Comparison of ENCODE assay signal across 11 mouse cellular contexts in the genomic region with DNA sequence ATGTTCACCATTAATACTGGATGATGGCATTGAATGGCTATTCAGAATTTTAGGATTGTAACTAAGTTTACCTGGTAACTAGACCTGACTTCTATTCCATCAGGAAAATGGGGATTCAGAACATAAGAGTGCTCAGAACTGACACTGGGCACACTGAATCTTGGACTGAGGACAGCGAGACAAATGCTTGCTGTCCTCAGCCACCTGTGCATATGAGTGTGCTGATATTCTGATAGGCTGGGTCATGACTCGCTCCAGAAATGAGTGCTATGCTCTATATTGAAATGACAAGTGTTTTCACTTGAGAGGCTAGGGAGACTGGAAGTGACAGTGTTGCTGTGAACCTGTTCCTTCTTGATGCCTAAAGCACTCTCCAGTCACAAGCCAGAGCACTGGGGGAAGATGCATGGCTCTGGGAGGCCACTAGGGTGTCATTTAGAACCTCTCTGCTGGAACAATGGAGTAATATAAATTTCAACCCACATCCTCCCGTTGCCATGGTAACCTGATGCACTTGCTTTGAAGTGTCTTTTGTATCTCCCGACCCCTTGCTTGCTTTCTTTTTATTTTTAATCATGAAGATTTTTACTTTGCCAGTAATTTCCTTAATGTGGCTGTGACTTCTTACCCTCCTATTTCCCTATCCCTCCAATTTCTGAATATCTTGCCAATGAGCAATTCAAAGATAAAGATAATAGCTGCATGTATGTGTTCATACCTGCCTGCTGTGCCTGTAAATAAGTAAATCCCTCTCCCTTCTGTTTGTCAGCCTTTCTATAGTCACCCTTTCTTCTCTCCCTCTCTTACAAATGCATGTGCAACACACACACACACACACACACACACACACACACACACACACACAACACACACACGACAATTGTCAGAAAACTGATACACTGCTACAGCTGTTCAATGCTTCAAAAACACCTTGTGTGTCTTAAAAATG.
DNase-seq lines count a peak whose midpoint lies in the region; ATAC-seq and TF ChIP-seq lines count a peak whose summit lies in the region.
"Had no signal": no experiment of that assay in that cellular context is flagged by ENCODE, and none has a peak within 500 bp of the region (broad histone marks: within the 10 kb centered on the region; RNA-seq: fewer than 3 reads in every experiment).

No protein-coding gene starts in this region.

- ATAC-seq in forebrain, embryonic 11.5 days (replicated peaks; ENCODE audit: low FRiP score): peak; percentile 70
- ATAC-seq in midbrain, embryonic 12.5 days (ENCODE audit: low FRiP score, low read depth): peak; percentile 84

- no peaks in the 10 kb centered on the region for H3K4me1 ChIP-seq in CH12.LX (ENCODE audit: control insufficient read depth in 1 of 2, insufficient read depth in 2 of 2)
- H3K4me1 ChIP-seq in forebrain, embryonic 11.5 days (replicated peaks; ENCODE audit: control insufficient read depth, insufficient read depth, low read length): no peaks in the 10 kb centered on the region
- H3K4me1 ChIP-seq in midbrain, embryonic 12.5 days: peaks cover 5% of the 10 kb centered on the region; the same call in 1 of the 2 replicates
- H3K4me1 ChIP-seq: limb, embryonic 12.5 days had no signal

- no peak for TF ChIP-seq POLR2A in CH12.LX (IDR thresholded peaks at IDR 0.05; ENCODE audit: low read depth, low read length)

- DNase-seq in CH12.LX (ENCODE audit: extremely low read depth): peak; percentile 12
- DNase-seq in ZHBTc4 (ENCODE audit: low read depth, low spot score): peak; percentile 25
- DNase-seq in forebrain, embryonic 11.5 days (ENCODE audit: low spot score): no peak
- no peak for DNase-seq in B cell, adult 2 months
- DNase-seq in c-Kit-positive CD71-positive TER-119-positive erythroid progenitor cells, embryonic 14.5 days (ENCODE audit: low spot score): no peak
- no peak for DNase-seq in lung, postnatal 36 days
- DNase-seq: gastrocnemius, postnatal 14 days; right cerebral cortex, postnatal 14 days; thymus, adult 2 months had no signal

- H3K9ac ChIP-seq in CH12.LX (ENCODE audit: insufficient read depth, low read depth): no peak overlapping the region
- no peak overlapping the region for H3K9ac ChIP-seq in forebrain, embryonic 11.5 days (ENCODE audit: low read length)
- no peak overlapping the region for H3K9ac ChIP-seq in midbrain, embryonic 12.5 days (replicated peaks)
- H3K9ac ChIP-seq: limb, embryonic 12.5 days had no signal

- TF ChIP-seq RAD21 in CH12.LX (IDR thresholded peaks at IDR 0.05; ENCODE audit: low read depth, low read length): no peak

- in situ Hi-C loops in CH12.LX (cut with MboI; ENCODE audit: low pct_ligation_motif_present, low pct_unique_long_range_greater_than_20kb, low sequenced_read_pairs): no loop called here

- no peaks in the 10 kb centered on the region for H3K36me3 ChIP-seq in CH12.LX (replicated peaks in 1 of 2; ENCODE audit: control insufficient read depth in 1 of 2, insufficient read depth in 1 of 2, low read length in 1 of 2)
- H3K36me3 ChIP-seq in forebrain, embryonic 11.5 days (ENCODE audit: control insufficient read depth, insufficient read depth, low read length): no peaks in the 10 kb centered on the region
- no peaks in the 10 kb centered on the region for H3K36me3 ChIP-seq in midbrain, embryonic 12.5 days
- H3K36me3 ChIP-seq: limb, embryonic 12.5 days had no signal

- no peak for TF ChIP-seq EP300 in CH12.LX (IDR thresholded peaks at IDR 0.05; ENCODE audit: low read length)

- H3K27ac ChIP-seq in CH12.LX (ENCODE audit: insufficient read depth, low read depth): no peak overlapping the region
- no peak overlapping the region for H3K27ac ChIP-seq in forebrain, embryonic 11.5 days (ENCODE audit: low read depth, low read length)
- no peak overlapping the region for H3K27ac ChIP-seq in midbrain, embryonic 12.5 days (replicated peaks)
- H3K27ac ChIP-seq: limb, embryonic 12.5 days had no signal

- H3K79me2 ChIP-seq in CH12.LX (replicated peaks; ENCODE audit: control insufficient read depth, extremely low read depth, insufficient read depth, poor library complexity, severe bottlenecking): no peaks in the 10 kb centered on the region

- H3K4me2 ChIP-seq in CH12.LX (ENCODE audit: insufficient read depth, low read depth, poor library complexity, severe bottlenecking): no peak overlapping the region
- H3K4me2 ChIP-seq in forebrain, embryonic 11.5 days (ENCODE audit: low read depth, low read length, severe bottlenecking): no peak overlapping the region
- no peak overlapping the region for H3K4me2 ChIP-seq in midbrain, embryonic 12.5 days (replicated peaks)
- H3K4me2 ChIP-seq: limb, embryonic 12.5 days had no signal

- dilution Hi-C loops in CH12.LX (cut with MboI; ENCODE audit: extremely low pct_ligation_motif_present, extremely low pct_unique_long_range_greater_than_20kb, low sequenced_read_pairs): no loop called here

- H3K4me3 ChIP-seq in CH12.LX (replicated peaks in 1 of 3; ENCODE audit: low read depth in 2 of 3, low read length in 2 of 3, poor library complexity in 1 of 3): no peak overlapping the region
- H3K4me3 ChIP-seq in forebrain, embryonic 11.5 days (ENCODE audit: low read depth, low read length): no peak overlapping the region
- H3K4me3 ChIP-seq in midbrain, embryonic 12.5 days: no peak overlapping the region
- H3K4me3 ChIP-seq: limb, embryonic 12.5 days had no signal

- no peaks in the 10 kb centered on the region for H3K9me3 ChIP-seq in CH12.LX (replicated peaks; ENCODE audit: low read length)
- no peaks in the 10 kb centered on the region for H3K9me3 ChIP-seq in forebrain, embryonic 11.5 days (ENCODE audit: control insufficient read depth, low read length)
- 0 out of 2 replicates have a peak, but pooled peaks cover 3% of the 10 kb centered on the region for H3K9me3 ChIP-seq in midbrain, embryonic 12.5 days
- H3K9me3 ChIP-seq: limb, embryonic 12.5 days had no signal

- TF ChIP-seq CTCF in CH12.LX (conservative IDR thresholded peaks at IDR 0.05 in 1 of 2, IDR thresholded peaks at IDR 0.05 in 1 of 2; ENCODE audit: low read depth in 2 of 2, low read length in 2 of 2): no peak

- no peaks in the 10 kb centered on the region for H3K27me3 ChIP-seq in CH12.LX (replicated peaks)
- H3K27me3 ChIP-seq in forebrain, embryonic 11.5 days (ENCODE audit: control insufficient read depth, insufficient read depth, low read length): no peaks in the 10 kb centered on the region
- no peaks in the 10 kb centered on the region for H3K27me3 ChIP-seq in midbrain, embryonic 12.5 days
- H3K27me3 ChIP-seq: limb, embryonic 12.5 days had no signal

- WGBS in forebrain, embryonic 11.5 days: 67% methylated on average over 5 of the region's 5 CpGs
- WGBS in midbrain, embryonic 12.5 days: 54% methylated on average over 5 of the region's 5 CpGs

TF ChIP-seq in CH12.LX, 34 proteins besides CTCF, POLR2A, EP300 and RAD21:
- TF ChIP-seq ZMIZ1 (IDR thresholded peaks at IDR 0.05; ENCODE audit: low read depth, low read length): no peak
- no peak for TF ChIP-seq KAT2A (IDR thresholded peaks at IDR 0.05; ENCODE audit: insufficient replicate concordance, low read length)
- TF ChIP-seq MYC (IDR thresholded peaks at IDR 0.05; ENCODE audit: low read depth, low read length): no peak
- TF ChIP-seq ZC3H11A (IDR thresholded peaks at IDR 0.05; ENCODE audit: low read depth, low read length): no peak
- TF ChIP-seq MAFK (IDR thresholded peaks at IDR 0.05; ENCODE audit: insufficient replicate concordance, low read length): no peak
- no peak for TF ChIP-seq ZNF384 (IDR thresholded peaks at IDR 0.05; ENCODE audit: low read depth, low read length)
- no peak for TF ChIP-seq NELFE (IDR thresholded peaks at IDR 0.05; ENCODE audit: low read depth, low read length)
- no peak for TF ChIP-seq NRF1 (IDR thresholded peaks at IDR 0.05; ENCODE audit: low read depth, low read length)
- no peak for TF ChIP-seq POLR2AphosphoS2 (IDR thresholded peaks at IDR 0.05; ENCODE audit: low read depth, low read length)
- TF ChIP-seq IRF4 (IDR thresholded peaks at IDR 0.05; ENCODE audit: low read depth, low read length): no peak
- TF ChIP-seq JUND (conservative IDR thresholded peaks at IDR 0.05; ENCODE audit: low read depth, low read length): no peak
- TF ChIP-seq USF1 (IDR thresholded peaks at IDR 0.05; ENCODE audit: low read depth, low read length): no peak
- no peak for TF ChIP-seq SMC3 (IDR thresholded peaks at IDR 0.05; ENCODE audit: low read depth, low read length)
- TF ChIP-seq MAZ (IDR thresholded peaks at IDR 0.05; ENCODE audit: low read depth, low read length): no peak
- no peak for TF ChIP-seq ZKSCAN1 (IDR thresholded peaks at IDR 0.05; ENCODE audit: borderline replicate concordance, low read depth, low read length)

Comparison
In these comparisons a context has a peak if more than half of its experiments do, and no peak if none do; other contexts are left out.
1. DNase-seq: peak in CH12.LX (single experiment) and ZHBTc4 (single experiment); none in forebrain, embryonic 11.5 days (single experiment), B cell, adult 2 months (0 of 2), c-Kit-positive CD71-positive TER-119-positive erythroid progenitor cells, embryonic 14.5 days (single experiment) and lung, postnatal 36 days (single experiment).